Mouse (Mus musculus) A20 (cell line): ENCODE results near the gene Cd3e.
"Not testable (repeated sequence)": the region's sequence is repeated elsewhere in the genome, so short reads cannot be mapped to it uniquely, and the experiment has no call there.

Experiments
- DNase-seq: peaks from one replicate; pipeline ENCODE4 v3.0.0-alpha.2; 2011; ENCODE audit warnings: low read depth, low spot score

Cd3e gene

DNA sequence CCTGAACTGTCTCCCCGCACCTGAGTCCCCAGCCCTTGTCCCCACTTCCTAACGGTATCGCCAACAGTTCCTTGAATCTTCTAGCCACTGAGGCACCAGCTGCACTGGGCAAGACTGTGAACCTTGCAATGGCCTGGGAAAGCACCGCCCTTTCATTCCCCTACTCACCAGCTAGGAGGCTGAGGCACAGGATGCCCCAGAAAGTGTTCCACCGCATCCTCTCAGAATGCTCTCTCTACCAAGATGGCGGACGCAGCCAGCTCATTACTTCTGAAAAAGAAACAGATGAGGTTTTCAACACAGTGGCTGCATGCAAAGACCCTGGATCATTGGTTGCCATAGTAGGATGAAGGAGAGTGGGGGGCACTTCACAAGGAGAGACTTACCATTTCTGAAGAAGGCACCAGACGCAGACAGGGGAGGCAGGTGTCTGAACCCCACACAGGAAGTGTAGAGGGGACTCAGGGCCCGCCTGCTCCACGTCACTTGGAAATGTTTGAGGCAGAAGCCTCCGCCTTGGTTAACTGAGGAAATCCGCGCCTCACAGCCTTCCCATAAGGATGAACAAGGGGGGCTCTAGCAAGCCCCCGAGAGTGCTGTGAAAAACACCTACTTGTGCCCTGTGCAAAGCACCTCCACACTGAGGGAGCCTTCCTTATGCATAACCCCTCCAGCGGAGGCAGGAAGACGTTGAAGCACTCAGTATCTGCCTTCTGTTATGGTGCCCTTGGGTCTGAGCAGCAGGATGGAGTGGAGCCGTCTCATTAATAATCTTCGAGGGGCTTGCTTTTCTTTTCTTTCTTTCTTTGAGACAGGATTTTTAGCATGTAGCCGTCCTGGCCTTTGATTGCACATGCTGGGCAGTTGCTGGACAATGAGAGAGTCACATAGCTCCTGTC, at the start of gene Cd3e:
Cd3e (minus strand) TSS at position 448 of the 899 bp plus-strand sequence.
- no peak for DNase-seq

DNA sequence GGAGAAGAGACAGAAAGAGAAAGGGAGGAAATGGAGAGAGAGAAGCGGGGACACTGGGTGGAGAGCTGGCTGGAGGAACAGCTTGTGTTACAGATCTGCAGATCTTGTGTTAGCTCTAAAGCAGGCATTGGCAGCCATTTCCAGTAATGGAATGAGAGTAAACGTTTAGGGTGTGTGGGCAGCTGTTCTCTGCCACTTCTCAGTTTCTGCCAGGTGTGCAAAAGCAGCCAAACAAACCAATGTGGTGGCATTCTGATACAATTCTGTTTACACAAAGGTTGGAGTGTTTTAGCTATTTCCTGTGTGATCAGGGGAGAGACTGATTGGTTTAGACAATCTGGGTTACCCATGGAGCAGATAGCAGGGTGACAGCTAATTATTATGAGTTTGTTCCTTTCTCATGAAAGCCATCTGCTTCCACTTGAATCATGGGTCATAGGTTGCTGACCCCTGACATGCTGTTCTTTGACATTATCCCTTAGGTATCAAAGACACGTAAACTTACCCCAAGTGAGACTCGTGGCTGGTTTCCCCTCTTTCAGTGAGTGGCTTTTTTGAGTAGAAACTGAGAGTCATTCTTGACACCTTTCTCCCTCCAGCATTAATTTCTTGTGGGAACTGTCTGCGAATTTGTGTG, 49.0 kb upstream of the Cd3e start:
- DNase-seq = peak; percentile 48

DNA sequence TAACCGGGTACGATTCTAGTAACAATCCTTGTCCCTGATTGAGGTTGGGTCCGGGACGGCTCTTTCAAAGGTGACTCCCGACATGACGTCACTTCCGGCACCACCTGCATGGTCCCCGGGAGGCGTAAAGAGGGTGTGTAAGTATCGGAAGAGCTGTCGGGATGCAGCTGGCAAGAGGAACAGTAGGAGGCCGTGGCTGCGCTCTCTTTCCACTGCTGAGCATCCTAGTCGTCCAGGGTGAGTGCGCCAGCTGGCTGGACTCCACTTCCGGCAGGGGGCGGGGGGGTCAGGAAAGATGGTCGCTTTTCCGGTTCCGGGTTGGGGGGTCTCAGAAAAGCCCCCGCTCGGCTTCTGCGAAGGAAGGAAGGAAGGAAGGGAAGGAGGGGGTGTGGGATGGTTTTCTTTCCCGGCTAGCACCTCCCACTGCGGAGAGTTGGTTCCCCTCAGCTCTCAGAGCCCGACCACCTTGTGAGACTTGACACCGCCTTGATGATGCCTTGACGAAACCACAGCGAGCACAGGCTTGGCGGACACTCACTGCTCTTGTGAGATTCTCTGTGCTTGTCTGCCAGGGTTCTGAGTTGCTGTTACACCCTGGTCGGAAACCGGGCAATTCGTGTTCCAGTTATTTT, 45.8 kb upstream of the Cd3e start, which contains the start of gene Mpzl3:
Mpzl3 (plus strand) TSS at position 105 of the 632 bp plus-strand sequence.
- peak; percentile 97 for DNase-seq

DNA sequence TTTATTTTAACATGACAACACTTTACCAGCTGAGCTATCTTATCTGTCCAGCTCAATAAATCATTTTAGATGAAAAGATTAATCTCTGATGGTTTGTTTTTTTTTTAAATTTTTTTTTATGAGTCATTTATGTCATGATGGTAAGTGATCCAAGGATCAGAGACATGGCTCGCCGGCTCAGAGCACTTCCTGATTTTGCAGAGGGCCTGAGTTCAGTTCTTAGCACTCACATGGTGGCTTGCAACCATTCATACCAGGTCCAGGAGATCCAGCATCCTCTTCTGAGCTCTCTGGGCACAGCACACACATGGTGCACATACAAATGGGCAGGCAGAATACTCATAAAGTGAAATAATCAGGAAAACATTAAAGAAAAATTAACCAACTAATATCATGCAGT, 40.9 kb upstream of the Cd3e start:
- no peak for DNase-seq

DNA sequence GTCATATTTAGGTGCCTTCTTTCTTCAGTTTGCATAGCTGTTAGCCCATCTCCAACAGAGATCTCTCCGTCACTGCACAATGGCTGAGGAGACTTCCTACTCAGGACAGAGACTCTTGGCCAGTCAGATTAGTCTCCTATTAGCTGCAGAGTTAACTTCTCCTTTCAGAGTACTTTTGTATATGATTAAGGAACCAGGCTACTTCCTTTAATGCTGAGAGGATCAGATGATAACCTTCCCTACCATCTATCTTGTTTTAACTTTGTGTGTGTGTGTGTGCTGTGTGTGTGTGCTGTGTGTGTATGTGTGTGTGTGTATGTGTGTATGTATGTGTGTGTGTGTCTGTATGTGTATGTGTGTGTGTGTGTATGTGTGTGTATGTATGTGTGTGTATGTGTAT, 40.3 kb upstream of the Cd3e start:
- DNase-seq = peak; percentile 28

DNA sequence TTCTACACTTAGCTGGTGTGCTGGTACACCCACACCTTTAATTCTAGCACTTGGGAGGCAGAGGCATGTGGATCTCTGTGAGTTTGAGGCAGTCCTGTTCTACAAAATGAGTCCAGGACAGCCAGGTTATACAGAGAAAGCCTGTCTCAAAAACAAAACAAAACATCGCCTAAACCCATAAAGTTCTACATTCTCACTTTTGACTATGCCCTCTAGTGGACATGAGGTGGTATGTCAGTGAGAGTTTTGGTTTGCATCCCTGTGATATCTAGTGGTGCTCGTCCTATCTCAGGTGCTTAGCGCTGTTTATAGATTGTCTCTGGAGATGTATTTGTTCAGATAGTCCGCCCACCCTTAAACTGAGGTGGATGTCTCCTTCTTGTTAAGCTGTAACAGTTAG, 39.1 kb upstream of the Cd3e start:
- peak; percentile 62 for DNase-seq

DNA sequence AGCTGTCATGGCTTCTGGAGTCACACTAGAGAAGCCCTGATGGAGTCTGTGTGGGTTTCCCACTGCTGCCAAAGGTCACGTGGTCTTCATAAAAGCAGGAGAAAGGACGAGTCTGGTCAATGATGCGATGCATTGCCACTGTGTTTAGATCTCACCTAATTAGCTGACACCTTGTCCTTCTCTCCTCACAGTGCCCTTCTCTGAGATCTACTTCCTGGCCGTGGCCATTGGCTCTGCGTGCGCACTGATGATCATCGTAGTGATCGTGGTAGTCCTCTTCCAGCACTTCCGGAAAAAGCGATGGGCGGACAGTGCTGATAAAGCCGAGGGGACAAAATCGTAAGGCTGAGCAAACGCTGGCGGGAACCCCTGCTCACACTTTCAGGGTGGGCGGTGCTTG, 37.5 kb upstream of the Cd3e start:
- no peak for DNase-seq

DNA sequence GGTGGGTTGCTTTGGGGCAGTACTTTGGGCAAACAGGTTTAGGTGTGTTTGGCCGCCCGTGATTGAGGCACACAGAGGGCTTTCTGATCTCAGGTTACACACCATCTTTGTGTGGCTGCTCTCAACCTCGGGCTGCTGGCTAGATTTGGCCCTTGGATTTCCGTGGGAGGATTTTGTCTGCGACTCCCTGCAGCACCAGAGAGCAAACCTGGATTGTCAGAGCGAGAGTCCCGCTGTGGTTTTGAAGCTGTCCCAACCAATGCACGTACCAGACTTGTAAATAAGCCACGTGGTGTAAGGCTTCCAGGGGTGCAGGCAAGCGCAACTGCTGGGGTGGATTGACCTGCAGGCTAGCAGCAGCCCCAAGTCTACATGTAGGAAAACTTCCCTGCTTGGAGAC, 33.5 kb upstream of the Cd3e start:
- no peak for DNase-seq

DNA sequence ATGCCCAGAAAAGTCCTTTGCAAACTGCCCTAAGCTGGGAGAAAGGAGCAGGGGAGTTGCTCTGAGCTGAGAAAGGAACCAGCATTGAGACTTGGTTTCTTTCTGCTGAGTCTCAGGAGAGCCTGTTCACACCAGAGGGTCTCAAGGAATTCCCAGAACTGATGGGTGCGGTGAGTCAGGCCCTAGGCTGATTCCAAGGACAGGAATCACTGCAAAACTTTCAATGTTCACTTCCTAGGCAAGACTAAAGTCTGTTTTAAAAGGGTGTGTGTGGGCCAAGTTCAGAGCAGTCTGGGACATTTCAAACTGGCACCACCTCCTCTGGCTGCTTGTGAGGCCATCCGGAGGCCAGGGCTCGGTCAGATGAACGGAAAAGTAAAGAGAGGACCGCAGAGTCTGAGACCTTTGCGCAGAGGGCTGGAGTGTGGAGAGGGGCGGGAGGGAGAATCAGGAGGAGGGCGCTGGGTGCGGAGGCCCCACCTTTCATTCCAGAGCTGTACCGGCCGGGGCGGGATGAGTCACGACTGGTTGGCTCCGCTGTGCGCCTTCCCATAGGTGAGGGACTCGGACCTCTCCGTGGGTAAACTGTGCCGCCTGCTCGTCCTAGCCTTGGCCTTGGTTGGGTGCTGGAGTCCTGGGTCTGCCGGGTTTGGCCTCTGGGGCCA, 32.8 kb upstream of the Cd3e start:
- DNase-seq = no peak

DNA sequence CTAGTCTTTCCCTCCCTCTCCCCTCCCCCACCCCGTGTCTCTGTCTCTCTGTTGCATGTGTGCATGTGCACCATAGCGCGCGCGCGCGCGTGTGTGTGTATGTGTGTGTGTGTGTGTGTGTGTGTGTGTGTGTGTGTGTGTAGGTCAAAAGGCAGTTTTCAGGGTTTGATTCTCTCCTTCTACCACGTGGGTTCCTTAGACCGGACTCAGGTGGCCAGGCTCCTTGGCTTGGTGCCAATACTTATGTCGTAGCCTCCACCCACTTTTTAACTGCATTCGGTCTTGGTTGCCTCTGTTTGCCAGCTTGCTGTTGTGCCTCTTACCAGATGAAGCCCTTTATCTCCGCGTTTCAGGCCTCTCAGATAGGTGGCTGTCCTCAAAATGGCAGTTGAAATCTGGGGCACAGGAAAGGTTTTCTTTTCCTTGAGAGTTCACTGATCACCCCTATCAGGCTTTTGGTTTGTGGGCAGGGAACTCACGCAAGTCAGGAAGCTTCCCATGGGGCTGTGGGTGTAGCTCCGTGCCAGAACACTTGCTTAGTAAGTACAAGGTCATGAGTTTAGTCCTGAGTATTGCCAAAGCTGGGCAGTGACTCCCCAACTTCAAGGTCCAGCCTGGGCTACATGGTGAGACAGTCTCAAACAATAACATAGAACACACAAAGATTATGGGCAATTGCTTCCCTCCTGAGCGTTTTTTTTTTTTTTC, 31.9 kb upstream of the Cd3e start:
- DNase-seq = peak; percentile 71

DNA sequence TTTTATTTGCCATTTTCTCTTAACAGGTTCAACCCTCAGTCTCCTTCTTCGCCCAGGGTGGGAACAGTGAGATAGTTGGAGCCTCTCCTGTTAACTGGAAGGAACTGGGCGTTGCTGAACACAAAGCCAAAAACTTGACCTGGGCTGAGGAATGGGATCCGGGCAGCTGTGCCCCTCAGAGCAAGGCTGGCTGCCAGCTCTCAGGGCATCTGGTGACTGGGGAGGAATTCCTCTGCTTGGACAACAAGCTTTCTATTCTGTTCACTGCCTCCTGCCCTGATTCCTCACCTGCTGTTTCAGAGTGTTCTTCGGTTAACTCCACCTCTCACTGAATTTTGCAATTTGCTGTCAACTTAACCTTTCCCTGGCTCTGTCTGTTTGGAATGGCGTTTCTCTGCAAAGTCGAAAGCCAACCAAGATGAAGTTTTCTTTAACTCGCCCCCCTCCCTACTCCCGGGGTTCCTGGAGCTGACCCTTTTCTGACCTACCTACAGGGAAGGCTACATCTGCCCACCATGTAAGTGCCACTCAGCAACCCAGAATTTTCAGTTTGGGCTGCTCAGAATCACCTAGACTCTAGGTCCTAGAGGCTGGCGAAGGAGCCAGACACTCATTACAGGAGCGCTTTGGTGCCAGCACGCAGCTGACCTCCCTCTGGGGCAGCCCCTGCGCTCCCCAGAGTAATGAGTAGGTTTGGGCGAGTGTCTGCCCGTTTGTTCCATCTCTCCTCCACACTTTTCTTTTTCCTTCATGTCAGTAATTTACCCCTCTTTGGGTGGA, 30.8 kb upstream of the Cd3e start:
- peak; percentile 57 for DNase-seq

DNA sequence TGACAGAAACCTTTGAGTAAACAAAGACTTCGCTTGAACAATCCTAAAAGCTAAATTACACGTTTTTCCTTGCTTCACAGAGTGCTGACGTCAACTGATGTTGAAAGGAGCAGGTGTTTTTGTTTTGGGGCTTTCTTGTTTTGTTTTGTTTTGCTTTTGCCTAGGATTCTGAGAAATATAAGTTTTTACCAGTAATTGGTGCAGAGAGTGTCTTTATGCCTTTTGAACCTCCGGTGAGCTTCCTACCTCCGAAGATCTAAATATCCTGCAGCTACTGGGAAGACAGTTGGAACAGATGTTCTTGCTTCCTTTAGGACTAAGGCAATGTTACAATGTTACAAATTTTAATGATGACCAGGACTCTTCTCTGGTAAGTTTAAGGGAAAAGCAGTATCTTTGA, 30.1 kb upstream of the Cd3e start, which contains the start of gene Mpzl2:
Mpzl2 (plus strand) TSS at position 301 of the 400 bp plus-strand sequence.
- DNase-seq = no peak

DNA sequence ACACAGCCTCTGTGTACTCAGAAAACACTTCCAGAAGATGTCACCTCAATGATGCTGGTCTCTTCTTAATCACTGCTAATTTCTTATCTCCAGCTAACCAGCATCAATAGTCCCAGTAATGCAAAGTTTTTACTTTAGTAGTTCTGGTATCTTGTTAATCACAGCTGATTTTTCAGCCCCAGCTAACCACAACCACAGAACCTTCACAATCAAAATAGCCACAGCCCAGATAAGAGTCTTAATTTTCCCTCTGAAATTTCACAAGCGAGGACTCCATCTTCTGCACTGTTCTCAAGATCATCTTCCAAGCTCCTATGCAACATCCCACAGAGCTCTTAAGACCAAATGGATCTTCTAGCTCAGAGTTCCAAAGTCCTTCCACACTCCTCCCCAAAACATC, 28.4 kb upstream of the Cd3e start:
- not testable (repeated sequence) for DNase-seq

DNA sequence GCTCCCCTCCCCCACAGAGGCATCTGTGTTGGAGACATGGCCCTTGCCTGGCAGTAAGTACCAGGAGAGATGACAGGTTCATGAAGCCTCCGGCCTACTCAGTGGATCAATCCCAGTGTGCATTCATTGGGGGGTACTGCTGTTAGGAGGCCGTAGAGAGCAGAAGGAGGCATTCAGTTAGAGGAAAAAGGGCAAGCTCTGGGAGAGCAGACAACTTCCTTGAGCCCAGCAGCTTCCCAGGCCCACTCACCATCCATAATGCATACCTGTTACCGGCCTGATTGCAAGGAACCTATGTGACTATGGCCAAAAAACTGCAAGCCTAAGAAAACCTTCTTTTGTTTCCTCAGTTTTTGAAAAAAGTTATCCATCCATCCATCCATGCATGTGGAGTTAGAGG, 25.1 kb upstream of the Cd3e start:
- DNase-seq = no peak

DNA sequence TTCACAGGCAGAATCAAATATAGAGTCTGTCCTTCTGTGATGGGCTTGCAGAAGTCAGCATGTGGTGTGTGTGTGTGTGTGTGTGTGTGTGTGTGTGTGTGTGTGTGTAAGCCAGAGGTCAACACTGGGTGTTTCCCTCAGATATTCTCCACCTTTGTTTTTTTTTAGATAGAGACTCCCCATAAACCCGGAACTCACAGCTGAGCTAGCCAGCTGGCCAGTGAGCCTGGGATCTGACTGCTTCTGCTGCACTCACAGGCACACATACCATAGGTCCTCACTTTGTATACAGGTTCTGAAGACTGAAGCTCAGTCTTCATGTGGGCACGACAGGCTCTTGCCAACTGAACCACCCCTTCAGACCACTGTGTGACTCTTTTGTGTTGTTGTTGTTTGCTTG, 22.8 kb upstream of the Cd3e start:
- no peak for DNase-seq

DNA sequence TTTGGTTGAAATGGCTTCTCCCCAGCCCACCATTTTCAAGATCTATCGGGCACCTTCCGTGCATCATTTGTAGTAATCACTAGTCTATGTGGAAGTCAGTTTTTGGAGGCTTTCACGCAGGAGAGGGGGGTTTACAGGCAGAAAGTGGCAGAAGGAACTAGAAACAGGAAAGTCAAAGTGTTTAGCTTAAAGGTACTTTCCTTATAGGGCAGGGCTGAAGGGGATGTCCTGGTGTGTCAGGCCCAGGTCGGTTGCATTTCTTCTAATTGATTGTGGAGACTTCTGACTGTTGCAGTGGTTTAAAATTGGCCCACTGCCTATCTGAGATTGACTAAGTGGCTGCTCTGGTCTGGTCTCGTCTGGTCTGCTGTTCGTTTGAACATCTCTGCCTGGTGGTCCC, 20.9 kb upstream of the Cd3e start:
- peak; percentile 73 for DNase-seq

DNA sequence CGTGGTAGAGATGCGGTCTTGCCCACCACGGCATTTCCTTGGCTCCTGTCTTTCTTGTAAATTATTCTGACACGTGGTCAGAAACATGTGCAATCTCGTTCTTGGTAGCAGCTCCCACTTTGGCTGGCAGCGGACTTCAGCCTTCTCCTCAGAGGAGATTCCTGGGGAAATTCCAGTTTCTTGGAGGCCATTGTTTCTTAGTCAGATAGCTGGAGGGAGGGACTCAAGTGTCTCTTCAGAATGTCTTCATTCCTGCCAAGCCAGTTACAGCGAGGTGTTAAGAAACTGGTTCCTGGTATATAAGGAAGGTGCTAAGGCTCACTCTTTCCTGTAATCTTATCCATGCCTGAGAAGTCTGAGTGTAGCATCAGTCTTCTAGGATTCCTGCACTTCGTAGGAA, 17.9 kb upstream of the Cd3e start:
- no peak for DNase-seq

DNA sequence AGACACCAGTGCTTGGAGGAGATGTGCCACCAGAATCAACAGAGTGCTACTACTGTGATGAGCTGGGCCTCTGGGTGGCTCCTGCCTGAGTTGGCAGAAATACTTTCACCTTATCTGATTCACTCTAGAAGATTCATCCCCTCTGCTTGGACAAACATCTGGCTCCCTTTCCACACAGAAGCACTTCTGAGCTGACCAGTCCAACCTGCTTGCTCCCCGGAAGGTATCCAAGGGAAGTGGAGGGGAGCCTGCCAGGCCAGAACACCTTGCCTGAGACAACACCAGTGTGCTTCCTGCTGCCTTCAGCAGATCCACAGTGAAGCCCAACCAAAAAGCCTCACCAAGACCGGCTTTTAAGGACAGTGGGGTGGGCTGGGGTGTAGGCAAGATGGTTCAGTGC, 14.8 kb upstream of the Cd3e start:
- no peak for DNase-seq

DNA sequence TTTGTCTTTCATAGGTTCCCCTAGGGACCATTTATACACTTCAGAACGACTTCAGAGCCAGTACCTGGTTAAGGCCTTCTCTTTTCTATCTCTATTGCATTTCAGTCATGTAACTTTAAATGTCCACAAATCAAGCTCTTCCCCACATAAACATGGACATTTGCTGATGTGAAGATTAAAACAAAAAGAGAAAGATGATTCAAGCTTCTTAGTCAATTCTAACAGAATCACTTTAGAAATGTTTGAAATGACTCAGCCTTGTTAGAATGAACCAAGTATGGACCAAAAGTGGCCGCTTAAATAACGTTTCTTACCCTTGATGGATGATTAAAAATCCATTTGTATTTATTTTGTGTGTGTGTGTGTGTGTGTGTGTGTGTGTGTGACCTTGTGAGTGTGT, 14.2 kb upstream of the Cd3e start:
- no peak for DNase-seq

DNA sequence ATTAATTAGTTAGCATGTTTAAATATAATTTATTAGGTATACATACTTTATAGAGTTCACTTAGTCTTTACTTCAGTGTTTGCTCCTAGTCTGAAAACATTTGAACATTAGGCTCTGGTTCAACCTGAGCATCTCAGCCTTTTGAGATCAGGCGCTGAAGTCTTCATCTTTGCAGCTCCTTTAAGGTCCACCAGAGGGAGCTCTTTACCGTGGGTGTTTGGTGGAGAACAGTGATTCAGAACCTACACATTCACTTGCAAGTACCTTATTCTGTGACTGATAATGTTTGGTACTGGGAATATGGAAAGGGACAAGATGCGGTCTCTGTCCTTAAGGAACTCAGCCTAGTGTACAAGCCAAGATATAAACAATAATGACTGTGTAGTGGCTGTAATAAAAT, 13.4 kb upstream of the Cd3e start:
- DNase-seq = peak; percentile 71

DNA sequence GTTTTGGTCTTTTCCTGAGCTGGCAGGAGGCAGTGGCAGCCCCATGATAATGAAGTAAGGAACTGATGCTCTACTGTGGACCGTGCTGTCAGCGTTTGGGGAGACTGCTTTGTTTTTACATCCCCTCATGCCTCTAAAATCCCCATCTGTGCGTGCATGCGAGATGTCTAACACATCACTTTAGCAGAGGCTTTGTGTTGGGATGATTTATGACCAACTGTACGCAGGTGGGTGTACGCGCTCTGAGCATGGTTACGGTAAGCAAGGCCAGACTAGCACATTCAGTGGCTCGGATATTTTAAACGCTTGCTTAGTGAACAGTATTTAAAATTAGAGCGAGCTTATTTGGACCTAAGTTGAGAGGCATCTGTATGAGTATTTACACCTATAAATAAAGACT, 8.6 kb upstream of the Cd3e start:
- DNase-seq = no peak
